Mouse (Mus musculus): ENCODE results near the gene Rnft2.

DNA sequence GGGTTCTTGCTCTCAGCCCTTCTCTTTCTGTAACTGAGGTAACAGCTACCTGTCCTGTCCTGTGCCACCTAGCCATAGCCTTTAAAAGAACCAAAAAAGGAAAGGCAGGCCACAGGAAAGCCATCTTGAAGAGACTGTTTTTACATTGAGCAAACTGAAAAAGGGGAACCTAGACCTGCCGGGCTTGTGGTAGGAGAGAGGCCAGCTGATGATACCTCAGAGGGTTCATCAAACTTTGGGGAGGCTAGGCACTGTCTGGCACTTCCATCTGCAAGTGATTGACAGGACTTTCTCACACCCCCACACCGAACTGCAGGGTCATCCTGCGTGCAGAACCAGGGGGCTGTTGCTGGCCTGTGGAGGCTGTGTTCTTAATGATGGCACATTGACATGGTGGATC, 8.6 kb upstream of the Rnft2 start:
- TF ChIP-seq EP300 (IDR thresholded peaks at IDR 0.05; ENCODE audit: insufficient read depth, low read depth, low read length) (no peak), CTCF (IDR thresholded peaks at IDR 0.05; ENCODE audit: low read depth, low read length) (no peak)

Data from ES-Bruce4 (cell line).